Comparison of ENCODE assay signal across 8 mouse cellular contexts in the genomic region with DNA sequence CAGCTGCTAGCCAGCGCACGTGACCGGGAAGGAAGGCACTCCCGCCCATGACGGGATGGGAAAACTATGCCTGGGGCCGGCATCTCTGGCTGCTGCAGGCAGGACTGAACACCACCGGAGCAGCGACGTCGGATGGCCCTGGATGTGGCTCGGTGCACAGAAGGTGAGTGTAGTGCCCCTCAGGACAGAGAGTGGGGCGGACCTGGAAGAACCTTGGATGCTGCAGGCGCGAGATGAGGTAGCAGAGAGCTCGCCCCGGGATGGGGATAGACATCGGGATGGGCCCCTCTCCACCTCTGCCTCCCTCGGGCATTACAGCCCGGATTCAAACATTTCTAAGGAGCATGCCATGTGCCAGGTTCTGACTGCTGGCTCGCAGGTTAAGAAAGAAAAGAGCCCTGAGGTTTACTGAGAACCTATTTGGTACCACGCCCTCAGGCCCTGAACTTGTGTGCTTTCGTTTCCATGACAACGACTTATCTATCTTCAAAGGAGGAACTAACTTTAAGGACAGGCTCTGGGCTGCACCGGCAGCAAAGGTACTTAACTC. TPM values are rescaled to one million over a fixed set of nuclear protein-coding genes. Genes with fewer than 3 reads are reported as not detected.
DNase-seq lines count a peak whose midpoint lies in the region; ATAC-seq lines count a peak whose summit lies in the region.

Gene C1qtnf2 (plus strand): TSS at position 52 of the 550 bp plus-strand sequence.

- H3K36me3 ChIP-seq in forebrain, embryonic 11.5 days (ENCODE audit: control insufficient read depth, insufficient read depth, low read length): no peaks in the 10 kb centered on the region
- no peaks in the 10 kb centered on the region for H3K36me3 ChIP-seq in limb, embryonic 13.5 days
- no peaks in the 10 kb centered on the region for H3K36me3 ChIP-seq in midbrain, embryonic 14.5 days (ENCODE audit: control insufficient read depth, insufficient read depth, low read length)

- no peaks in the 10 kb centered on the region for H3K27me3 ChIP-seq in forebrain, embryonic 11.5 days (ENCODE audit: control insufficient read depth, insufficient read depth, low read length)
- no peaks in the 10 kb centered on the region for H3K27me3 ChIP-seq in limb, embryonic 13.5 days
- no peaks in the 10 kb centered on the region for H3K27me3 ChIP-seq in midbrain, embryonic 14.5 days (ENCODE audit: control insufficient read depth, insufficient read depth, low read length)

- H3K27ac ChIP-seq in forebrain, embryonic 11.5 days (ENCODE audit: low read depth, low read length): no peak within 1 kb of the TSS
- H3K27ac ChIP-seq in limb, embryonic 13.5 days: 0 out of 2 replicates have a peak within 1 kb of the TSS, but pooled peaks have one; percentile 10
- no peak within 1 kb of the TSS for H3K27ac ChIP-seq in midbrain, embryonic 14.5 days (replicated peaks; ENCODE audit: low read depth, low read length)

- peaks cover 4% of the 10 kb centered on the region; the same call in 1 of the 2 replicates for H3K4me1 ChIP-seq in forebrain, embryonic 11.5 days (replicated peaks; ENCODE audit: control insufficient read depth, insufficient read depth, low read length)
- peaks cover 23% of the 10 kb centered on the region for H3K4me1 ChIP-seq in limb, embryonic 13.5 days
- peaks cover 13% of the 10 kb centered on the region for H3K4me1 ChIP-seq in midbrain, embryonic 14.5 days (ENCODE audit: control insufficient read depth, insufficient read depth, low read length)

- no peaks in the 10 kb centered on the region for H3K9me3 ChIP-seq in forebrain, embryonic 11.5 days (ENCODE audit: control insufficient read depth, low read length)
- H3K9me3 ChIP-seq in limb, embryonic 13.5 days: no peaks in the 10 kb centered on the region
- H3K9me3 ChIP-seq in midbrain, embryonic 14.5 days (ENCODE audit: control insufficient read depth, low read length): no peaks in the 10 kb centered on the region

- 3% methylated on average over 23 of the region's 24 CpGs for WGBS in forebrain, embryonic 11.5 days
- WGBS in limb, embryonic 13.5 days: 3% methylated on average over 24 of the region's 24 CpGs
- WGBS in midbrain, embryonic 14.5 days: 3% methylated on average over 24 of the region's 24 CpGs

- intact Hi-C loops in heart, postnatal 10 days (cut with DNase I): loop anchor here (5.0 kb wide), 1 partner anchor 623 kb away; no protein-coding TSS in a partner anchor

- peak; percentile 73 for DNase-seq in CD4-positive, CD25-positive, alpha-beta regulatory T cell, adult 2 months (ENCODE audit: low read depth, low spot score)
- DNase-seq in R1 (ENCODE audit: low read depth, low spot score): peak; percentile 79
- DNase-seq in forebrain, embryonic 11.5 days (ENCODE audit: low spot score): peak; percentile 70
- peak; percentile 77 to 82 for DNase-seq in heart, postnatal 10 days
- peak; percentile 77 for DNase-seq in midbrain, embryonic 14.5 days
- DNase-seq in urinary bladder, postnatal 36 days (ENCODE audit: low spot score in 2 of 2): peak; percentile 32 to 60
- DNase-seq in layer of hippocampus, adult 9-10 months (ENCODE audit: low spot score): no peak

- peak within 1 kb of the TSS; percentile 20 for H3K4me3 ChIP-seq in forebrain, embryonic 11.5 days (ENCODE audit: low read depth, low read length)
- peak within 1 kb of the TSS; percentile 35 for H3K4me3 ChIP-seq in limb, embryonic 13.5 days
- H3K4me3 ChIP-seq in midbrain, embryonic 14.5 days (replicated peaks; ENCODE audit: low read depth, low read length): peak within 1 kb of the TSS; percentile 27

- peak within 1 kb of the TSS; percentile 45 for H3K9ac ChIP-seq in forebrain, embryonic 11.5 days (ENCODE audit: low read length)
- peak within 1 kb of the TSS; percentile 50; the same call in 1 of the 2 replicates for H3K9ac ChIP-seq in limb, embryonic 13.5 days
- H3K9ac ChIP-seq in midbrain, embryonic 14.5 days (replicated peaks; ENCODE audit: low read length): peak within 1 kb of the TSS; percentile 44

- ATAC-seq in forebrain, embryonic 11.5 days (replicated peaks; ENCODE audit: low FRiP score): peak; percentile 65
- ATAC-seq in limb, embryonic 13.5 days (ENCODE audit: low FRiP score, low read depth): peak; percentile 62; the same call in 1 of the 2 replicates
- peak; percentile 62; the same call in 1 of the 2 replicates for ATAC-seq in midbrain, embryonic 14.5 days (ENCODE audit: low FRiP score, low TSS enrichment)

- H3K4me2 ChIP-seq in forebrain, embryonic 11.5 days (ENCODE audit: low read depth, low read length, severe bottlenecking): peak within 1 kb of the TSS; percentile 62
- peak within 1 kb of the TSS; percentile 69 for H3K4me2 ChIP-seq in limb, embryonic 13.5 days (replicated peaks)
- peak within 1 kb of the TSS; percentile 62 for H3K4me2 ChIP-seq in midbrain, embryonic 14.5 days (ENCODE audit: low read length)

RNA-seq across cellular contexts. Expression of gene C1qtnf2, which starts in this region (rescaled TPM):
- 1.1 and 1.6 TPM in 2 replicates for polyA plus RNA-seq in forebrain, embryonic 11.5 days (2014; fragmentation: Nextera tagmentation; extraction: Ambion mirVana)
- 10 to 100 TPM; 15.4 to 15.8 TPM for total RNA-seq in heart, postnatal 10 days (2021)
- polyA plus RNA-seq in limb, embryonic 13.5 days (2015; fragmentation: Nextera tagmentation; extraction: Ambion mirVana): 19.9 and 20.1 TPM in 2 replicates
- polyA plus RNA-seq in midbrain, embryonic 14.5 days (2014; fragmentation: Nextera tagmentation; extraction: Ambion mirVana): 4.8 and 7.9 TPM in 2 replicates
